Mouse (Mus musculus) kidney, embryonic 15.5 days (tissue): ENCODE results near the gene Slain2. TPM values are rescaled to one million over a fixed set of nuclear protein-coding genes. Genes with fewer than 3 reads are reported as not detected.
A peak's percentile ranks its signal among the peaks of the same experiment; 100 is the strongest.

Experiments
- ATAC-seq: fragments of 200-750 bp; cut with Nextera tagmentation; replicated peaks from 2 replicates; pipeline ENCODE4 v1.8.0; 2017; ENCODE audit warnings: moderate TSS enrichment; ENCODE audit not compliant: low FRiP score
- H3K27ac ChIP-seq: fragments of 300-500 bp; sonication (generic); 2 replicates; pipeline ENCODE4 v1.5.1; 2015; ENCODE audit warnings: mild to moderate bottlenecking, inconsistent platforms
- H3K27me3 ChIP-seq: fragments of 300-500 bp; sonication (generic); 2 replicates; pipeline ENCODE4 v1.6.1; 2015; ENCODE audit warnings: inconsistent platforms
- H3K36me3 ChIP-seq: fragments of 300-500 bp; sonication (generic); 2 replicates; pipeline ENCODE4 v1.6.1; 2015; ENCODE audit warnings: inconsistent platforms
- H3K4me1 ChIP-seq: fragments of 300-500 bp; sonication (generic); 2 replicates; pipeline ENCODE4 v1.6.1; 2015; ENCODE audit warnings: inconsistent platforms
- H3K4me2 ChIP-seq: fragments of 300-500 bp; sonication (generic); 2 replicates; pipeline ENCODE4 v1.6.1; 2015; ENCODE audit warnings: moderate library complexity, mild to moderate bottlenecking, inconsistent platforms
- H3K4me3 ChIP-seq: fragments of 300-500 bp; sonication (generic); replicated peaks from 2 replicates; pipeline ENCODE4 v1.5.1; 2015; ENCODE audit warnings: mild to moderate bottlenecking, inconsistent platforms
- H3K9ac ChIP-seq: fragments of 300-500 bp; sonication (generic); 2 replicates; pipeline ENCODE4 v1.6.1; 2015; ENCODE audit warnings: mild to moderate bottlenecking, inconsistent platforms
- H3K9me3 ChIP-seq: fragments of 300-500 bp; sonication (generic); replicated peaks from 2 replicates; pipeline ENCODE4 v1.6.1; 2016; ENCODE audit warnings: inconsistent platforms
- WGBS: fragments of 180-500 bp; shearing (Covaris S2); methylation state at CpG from one replicate; pipeline ENCODE4 v1.1.7; 2015; ENCODE audit warnings: mixed read lengths; 5-methylcytosine and 5-hydroxymethylcytosine counted together
- polyA plus RNA-seq: library from polyadenylated mRNA; unstranded; fragments of >200 nt; fragmentation: Nextera tagmentation; extraction: Ambion mirVana; gene quantifications from 2 replicates; pipeline ENCODE4 v1.2.1, GENCODE M21; 2015

Gene Slain2
- polyA plus RNA-seq = 14.1 and 15.1 TPM in 2 replicates

- Histone ChIP-seq H3K36me3 (no peaks in the 10 kb centered on the region), H3K4me2 (peak within 1 kb of the TSS; percentile 65), H3K27ac (peak within 1 kb of the TSS; percentile 99), H3K4me1 (peaks cover 31% of the 10 kb centered on the region), H3K9ac (peak within 1 kb of the TSS; percentile 98), H3K4me3 (peak within 1 kb of the TSS; percentile 97), H3K9me3 (no peaks in the 10 kb centered on the region), H3K27me3 (no peaks in the 10 kb centered on the region)
- peak; percentile 94 for ATAC-seq
- WGBS = 1% methylated on average over 80 of the region's 83 CpGs
These were observed at the start of gene Slain2 for GRCm38 (mm10) chr5:72913648-72914557. Gene Slain2, plus strand, starts transcription at chr5:72914304.

GRCm38 (mm10) chr5:72864654-72865178, 49.4 kb upstream of the Slain2 start:
- peaks cover 39% of the 10 kb centered on the region for H3K4me1 ChIP-seq
- H3K27me3 ChIP-seq = 0 out of 2 replicates have a peak, but pooled peaks cover 7% of the 10 kb centered on the region
- no peak overlapping the region for H3K4me2 ChIP-seq
- peaks cover 1% of the 10 kb centered on the region; the same call in 1 of the 2 replicates for H3K36me3 ChIP-seq
- no peak for ATAC-seq
- WGBS = 86% methylated on average over 3 of the region's 3 CpGs
- H3K27ac ChIP-seq = no peak overlapping the region
- H3K9me3 ChIP-seq = no peaks in the 10 kb centered on the region; the same call in none of the 2 replicates
- H3K9ac ChIP-seq = no peak overlapping the region
- no peak overlapping the region for H3K4me3 ChIP-seq

GRCm38 (mm10) chr5:72866260-72866905, 47.7 kb upstream of the Slain2 start:
- Histone ChIP-seq H3K9ac (no peak overlapping the region), H3K36me3 (no peaks in the 10 kb centered on the region), H3K9me3 (no peaks in the 10 kb centered on the region), H3K4me2 (peak overlapping the region; percentile 93), H3K4me1 (peaks cover 40% of the 10 kb centered on the region), H3K4me3 (no peak overlapping the region), H3K27me3 (0 out of 2 replicates have a peak, but pooled peaks cover 7% of the 10 kb centered on the region), H3K27ac (no peak overlapping the region)
- no peak for ATAC-seq
- 61% methylated on average over 6 of the region's 6 CpGs for WGBS

- ATAC-seq = no peak
- peak overlapping the region; percentile 93 for H3K4me2 ChIP-seq
- 0 out of 2 replicates have a peak overlapping the region, but pooled peaks have one; percentile 59 for H3K9ac ChIP-seq
- H3K4me1 ChIP-seq = peaks cover 39% of the 10 kb centered on the region
- no peaks in the 10 kb centered on the region for H3K9me3 ChIP-seq
- H3K4me3 ChIP-seq = peak overlapping the region; percentile 61
- 0 out of 2 replicates have a peak, but pooled peaks cover 7% of the 10 kb centered on the region for H3K27me3 ChIP-seq
- H3K27ac ChIP-seq = no peak overlapping the region
- 30% methylated on average over 16 of the region's 16 CpGs for WGBS
- H3K36me3 ChIP-seq = no peaks in the 10 kb centered on the region
These were observed 47.0 kb upstream of the Slain2 start for GRCm38 (mm10) chr5:72867036-72867672.

DNA sequence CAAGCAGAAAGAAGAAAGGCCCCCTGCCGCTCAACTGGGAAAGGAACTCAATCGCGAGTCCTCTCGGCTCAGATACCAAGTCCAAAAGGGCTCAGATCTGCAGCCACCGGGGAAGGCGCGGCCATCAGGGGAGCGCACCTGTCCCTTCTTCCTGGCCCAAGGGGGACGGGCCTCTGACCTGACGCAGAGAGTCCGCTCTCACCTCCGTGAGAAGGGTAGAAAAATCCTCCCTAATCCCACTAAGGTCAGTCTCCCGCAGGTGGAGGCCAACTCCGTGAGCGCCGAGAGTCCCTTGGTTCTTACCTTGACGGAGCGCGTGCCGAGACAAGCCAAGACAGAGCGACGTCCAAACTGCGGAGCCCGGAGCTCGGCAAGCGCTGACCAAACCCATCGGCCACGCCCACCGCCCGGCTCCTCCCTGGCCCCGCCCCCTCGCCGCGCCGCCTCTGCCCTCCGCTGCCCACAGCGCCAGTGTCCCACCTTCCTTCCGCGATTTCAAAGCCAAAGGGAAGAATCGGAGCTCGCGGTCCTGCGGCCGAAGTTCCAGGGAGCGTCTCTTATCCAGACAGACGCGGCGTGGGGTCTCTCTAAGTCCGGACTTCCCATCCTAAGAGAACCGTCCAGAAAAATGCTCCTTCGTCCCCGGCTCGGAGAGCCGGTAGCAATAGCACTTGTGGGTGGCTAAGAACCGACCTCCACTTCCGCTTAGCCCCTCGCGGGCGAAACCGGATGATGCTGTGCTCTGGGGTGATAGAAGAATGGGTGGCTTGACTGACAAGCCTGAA, 45.8 kb upstream of the Slain2 start, which contains the start of gene Tec:
Gene Tec, minus strand, starts transcription at position 393 of the 785 bp plus-strand sequence.
- H3K4me2 ChIP-seq = peak within 1 kb of the TSS; percentile 93
- H3K9me3 ChIP-seq = no peaks in the 10 kb centered on the region
- H3K4me1 ChIP-seq = peaks cover 39% of the 10 kb centered on the region
- H3K27ac ChIP-seq = peak within 1 kb of the TSS; percentile 75
- peak within 1 kb of the TSS; percentile 59 for H3K9ac ChIP-seq
- WGBS = under 1% methylated on average over 60 of the region's 60 CpGs
- peak within 1 kb of the TSS; percentile 61 for H3K4me3 ChIP-seq
- no peaks in the 10 kb centered on the region for H3K36me3 ChIP-seq
- H3K27me3 ChIP-seq = 0 out of 2 replicates have a peak, but pooled peaks cover 7% of the 10 kb centered on the region
- ATAC-seq = peak; percentile 94

DNA sequence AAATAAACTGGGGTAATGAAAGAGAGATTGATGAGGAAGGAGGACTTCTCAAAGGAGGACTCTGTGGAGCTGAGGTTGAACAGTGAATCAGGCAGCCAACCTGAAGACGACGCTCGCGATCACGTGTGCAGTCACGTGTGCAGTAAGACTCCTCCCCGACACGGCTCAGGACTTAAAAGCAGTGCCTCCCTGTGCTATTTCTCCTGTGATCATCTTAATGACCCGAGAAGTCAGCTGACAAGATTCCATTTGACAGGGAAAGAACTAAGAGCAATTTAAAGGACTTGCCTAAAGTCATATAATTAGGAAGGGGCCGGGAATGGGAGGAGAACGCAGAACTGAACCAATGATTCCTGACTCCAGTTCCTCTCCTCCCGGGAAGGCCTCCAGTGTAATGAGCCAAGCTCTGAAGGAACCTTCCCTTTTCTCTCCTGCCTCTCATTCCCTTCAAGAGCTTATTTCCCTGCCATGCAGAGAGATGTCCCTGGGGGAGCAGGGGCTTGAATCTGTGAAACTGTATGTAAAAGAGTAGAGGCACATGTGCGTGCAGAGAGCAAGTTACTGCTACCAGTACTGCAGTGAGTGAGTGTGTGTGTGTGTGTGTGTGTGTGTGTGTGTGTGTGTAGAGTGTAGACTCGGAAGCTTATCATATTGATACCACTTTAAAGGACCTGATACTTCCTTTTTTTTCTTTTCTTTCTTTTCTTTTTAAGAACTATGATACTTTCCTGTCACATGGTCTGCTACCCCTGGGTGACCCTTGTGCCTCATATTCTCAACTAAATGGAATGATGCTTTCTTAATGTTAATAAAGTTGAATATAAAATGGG, 44.1 kb upstream of the Slain2 start:
- H3K36me3 ChIP-seq = no peaks in the 10 kb centered on the region
- no peak overlapping the region for H3K9ac ChIP-seq
- no peaks in the 10 kb centered on the region for H3K9me3 ChIP-seq
- H3K27ac ChIP-seq = 0 out of 2 replicates have a peak overlapping the region, but pooled peaks have one; percentile 19
- 27% methylated on average over 14 of the region's 14 CpGs for WGBS
- H3K4me2 ChIP-seq = peak overlapping the region; percentile 42
- no peak overlapping the region for H3K4me3 ChIP-seq
- peak; percentile 49 for ATAC-seq
- 0 out of 2 replicates have a peak, but pooled peaks cover 7% of the 10 kb centered on the region for H3K27me3 ChIP-seq
- peaks cover 39% of the 10 kb centered on the region for H3K4me1 ChIP-seq

DNA sequence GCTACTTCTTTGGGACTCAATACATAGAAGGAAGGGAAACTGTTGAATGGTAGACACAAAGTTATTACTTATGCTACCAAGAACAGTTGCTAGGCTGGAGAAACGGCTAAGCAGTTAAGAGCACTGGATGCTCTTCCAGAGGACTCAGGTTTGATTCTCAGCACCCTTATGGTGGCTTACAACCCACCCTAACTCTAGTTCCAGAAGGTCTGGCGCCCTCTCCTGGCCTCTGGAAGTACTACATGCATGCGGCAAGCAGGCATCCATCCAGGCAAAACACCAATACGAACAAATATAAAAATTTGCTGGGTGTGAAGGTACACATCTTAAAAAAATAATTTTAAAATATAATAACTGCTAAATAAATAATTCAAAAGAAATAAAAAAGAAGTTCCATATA, 43.0 kb upstream of the Slain2 start:
- H3K4me3 ChIP-seq = no peak overlapping the region
- no peak overlapping the region for H3K9ac ChIP-seq
- WGBS = 80% methylated on average over 4 of the region's 4 CpGs
- no peak overlapping the region for H3K27ac ChIP-seq
- no peaks in the 10 kb centered on the region for H3K36me3 ChIP-seq
- no peak overlapping the region for H3K4me2 ChIP-seq
- no peak for ATAC-seq
- no peaks in the 10 kb centered on the region for H3K9me3 ChIP-seq
- H3K4me1 ChIP-seq = peaks cover 38% of the 10 kb centered on the region
- H3K27me3 ChIP-seq = 0 out of 2 replicates have a peak, but pooled peaks cover 4% of the 10 kb centered on the region

GRCm38 (mm10) chr5:72879736-72880135, 34.4 kb upstream of the Slain2 start:
- H3K4me2 ChIP-seq = no peak overlapping the region
- no peaks in the 10 kb centered on the region for H3K9me3 ChIP-seq
- H3K4me3 ChIP-seq = no peak overlapping the region
- H3K4me1 ChIP-seq = peaks cover 7% of the 10 kb centered on the region
- 32% methylated on average over 5 of the region's 5 CpGs for WGBS
- H3K36me3 ChIP-seq = no peaks in the 10 kb centered on the region
- ATAC-seq = no peak
- no peaks in the 10 kb centered on the region for H3K27me3 ChIP-seq
- no peak overlapping the region for H3K27ac ChIP-seq
- H3K9ac ChIP-seq = no peak overlapping the region

- Histone ChIP-seq H3K4me2 (no peak overlapping the region), H3K9ac (no peak overlapping the region), H3K27ac (no peak overlapping the region), H3K36me3 (no peaks in the 10 kb centered on the region), H3K4me1 (no peaks in the 10 kb centered on the region), H3K4me3 (no peak overlapping the region), H3K9me3 (no peaks in the 10 kb centered on the region), H3K27me3 (no peaks in the 10 kb centered on the region)
- ATAC-seq = no peak
- WGBS = 80% methylated on average over 12 of the region's 12 CpGs
These were observed 32.2 kb upstream of the Slain2 start for GRCm38 (mm10) chr5:72881748-72882411.

DNA sequence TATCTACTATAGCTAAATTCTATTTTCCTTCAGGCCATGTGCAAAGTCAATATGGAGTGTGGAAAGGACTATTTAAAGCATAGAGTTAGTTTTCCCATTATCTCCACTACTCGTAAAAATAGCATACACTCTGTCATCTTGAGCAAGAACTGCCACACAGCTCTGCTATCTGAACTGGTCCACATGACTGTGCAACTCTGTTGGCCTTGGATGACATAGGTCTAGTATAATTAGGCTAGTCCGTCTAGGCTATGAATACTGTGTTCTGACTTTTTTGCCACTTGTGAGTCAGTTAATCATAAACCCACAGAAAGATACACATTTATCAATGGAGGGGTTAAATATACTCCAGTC, 31.7 kb upstream of the Slain2 start:
- H3K9ac ChIP-seq = no peak overlapping the region
- ATAC-seq = no peak
- no peak overlapping the region for H3K27ac ChIP-seq
- H3K9me3 ChIP-seq = no peaks in the 10 kb centered on the region
- 75% methylated on average over 2 of the region's 2 CpGs for WGBS
- H3K4me1 ChIP-seq = peaks cover 1% of the 10 kb centered on the region
- no peak overlapping the region for H3K4me3 ChIP-seq
- no peaks in the 10 kb centered on the region for H3K36me3 ChIP-seq
- H3K4me2 ChIP-seq = no peak overlapping the region
- H3K27me3 ChIP-seq = no peaks in the 10 kb centered on the region
